Mouse (Mus musculus) small intestine, adult 2 months (tissue): ENCODE data around the gene Prn. TPM values are rescaled to one million over a fixed set of nuclear protein-coding genes. Genes with fewer than 3 reads are reported as not detected.

Experiments used
- H3K27ac ChIP-seq: fragments of 200-500 bp; 2 replicates; pipeline ENCODE4 v1.5.1; 2012; ENCODE audit warnings: low read depth, low read length, control low read depth, inconsistent platforms; ENCODE audit not compliant: insufficient read depth
- H3K27me3 ChIP-seq: fragments of 200-500 bp; 2 replicates; pipeline ENCODE4 v1.6.1; 2012; ENCODE audit warnings: mild to moderate bottlenecking, moderate library complexity, low read length, inconsistent platforms; ENCODE audit not compliant: control insufficient read depth, insufficient read depth
- H3K36me3 ChIP-seq: fragments of 200-500 bp; 2 replicates; pipeline ENCODE4 v1.6.1; 2012; ENCODE audit warnings: mild to moderate bottlenecking, low read length, control low read depth, inconsistent platforms; ENCODE audit not compliant: control insufficient read depth, insufficient read depth
- H3K4me1 ChIP-seq: fragments of 200-500 bp; 2 replicates; pipeline ENCODE4 v1.6.1; 2012; ENCODE audit warnings: low read length, inconsistent platforms, mixed read lengths; ENCODE audit not compliant: control insufficient read depth, insufficient read depth, insufficient read length
- H3K4me3 ChIP-seq: fragments of 200-500 bp; 2 replicates; pipeline ENCODE4 v1.5.1; 2012; ENCODE audit warnings: low read depth, mild to moderate bottlenecking, control low read depth, inconsistent platforms, low read length, moderate library complexity
- CTCF ChIP-seq: fragments of 200-500 bp; IDR thresholded peaks from 2 replicates; pipeline ENCODE4 v1.5.1; 2012; ENCODE audit warnings: low read depth, mild to moderate bottlenecking, control low read depth, inconsistent platforms, low read length, moderate library complexity, mixed read lengths; ENCODE audit not compliant: insufficient replicate concordance, insufficient read length; ENCODE audit errors: extremely low read depth
- POLR2A ChIP-seq: fragments of 200-500 bp; IDR thresholded peaks from 2 replicates; pipeline ENCODE4 v1.6.1; 2012; ENCODE audit warnings: low read depth, mild to moderate bottlenecking, control low read depth, inconsistent platforms, low read length, moderate library complexity
- WGBS: fragments of 180-500 bp; shearing (Covaris S2); methylation state at CpG from one replicate; pipeline ENCODE4 v1.1.7; 2018; 5-methylcytosine and 5-hydroxymethylcytosine counted together
- polyA plus RNA-seq: library from polyadenylated mRNA; depleted of rRNA; stranded (reverse); fragments of >200 nt; gene quantifications from 2 replicates; pipeline ENCODE4 v1.2.3, GENCODE M21; 2012

The Prn gene
- polyA plus RNA-seq, 1 experiment = not detected

DNA sequence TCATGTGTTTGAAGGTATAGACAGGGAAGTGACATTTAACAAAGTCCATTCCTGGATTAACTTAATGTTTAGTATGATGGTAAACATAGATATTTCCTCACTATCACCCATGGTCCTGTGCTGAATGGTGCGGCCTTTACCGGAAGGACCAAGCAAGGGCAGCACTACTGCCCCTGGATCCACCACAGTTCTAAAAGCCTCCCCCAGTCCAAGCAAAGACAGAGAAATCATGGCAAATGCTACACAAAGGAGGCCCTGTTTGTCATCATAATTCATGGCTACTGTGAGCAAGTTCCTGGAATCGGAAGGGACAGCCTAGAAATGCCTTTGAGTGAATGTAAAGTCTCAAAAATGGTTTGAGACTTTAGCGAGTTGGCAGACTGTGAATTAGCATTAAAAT, 13.7 kb upstream of the Prn start:
- Histone ChIP-seq H3K36me3 (no peaks in the 10 kb centered on the region), H3K27me3 (no peaks in the 10 kb centered on the region), H3K27ac (no peak overlapping the region), H3K4me3 (no peak overlapping the region), H3K4me1 (no peaks in the 10 kb centered on the region)
- TF ChIP-seq POLR2A = no peak
- TF ChIP-seq CTCF = no peak
- WGBS = 90% methylated on average over 4 of the region's 4 CpGs

DNA sequence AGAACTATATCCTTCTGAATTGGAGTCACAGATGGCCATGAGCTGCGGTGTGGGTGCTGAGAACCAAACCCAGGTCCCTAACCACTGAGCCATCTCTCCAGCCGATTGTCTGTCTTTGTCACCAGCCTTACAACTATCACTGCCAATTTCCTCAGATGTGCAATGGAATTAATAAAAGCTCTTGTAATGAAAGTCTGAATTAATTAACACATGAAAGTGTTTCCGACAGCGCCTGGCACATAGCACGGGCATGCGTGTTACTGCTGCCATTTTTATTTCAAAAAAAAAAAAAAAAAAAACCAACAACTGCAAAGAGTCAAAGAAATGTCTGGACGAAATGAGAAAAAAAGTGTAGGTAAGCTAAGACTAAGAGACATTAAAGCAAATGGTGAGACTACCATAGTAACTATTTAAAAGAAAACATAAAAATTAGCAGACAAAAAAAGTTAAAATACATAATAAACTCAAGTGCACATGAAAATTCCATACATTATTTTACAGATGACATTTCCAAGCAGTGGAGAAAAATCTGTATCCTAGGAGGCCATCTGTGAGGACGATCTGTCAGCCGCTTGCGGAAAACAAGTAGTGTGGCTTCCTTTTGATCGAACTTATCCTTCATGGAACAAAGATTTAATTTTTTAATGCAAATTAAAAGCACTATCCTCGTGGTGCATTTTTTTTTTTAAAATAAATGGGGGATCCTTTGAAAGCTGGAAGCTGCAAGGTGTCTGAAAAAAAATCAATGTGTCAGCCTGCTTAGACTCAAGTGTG, 12.2 kb upstream of the Prn start:
- H3K36me3 ChIP-seq = no peaks in the 10 kb centered on the region
- 89% methylated on average over 12 of the region's 12 CpGs for WGBS
- H3K27me3 ChIP-seq = no peaks in the 10 kb centered on the region
- H3K27ac ChIP-seq = no peak overlapping the region
- TF ChIP-seq POLR2A (no peak), CTCF (no peak)
- no peak overlapping the region for H3K4me3 ChIP-seq
- no peaks in the 10 kb centered on the region for H3K4me1 ChIP-seq

DNA sequence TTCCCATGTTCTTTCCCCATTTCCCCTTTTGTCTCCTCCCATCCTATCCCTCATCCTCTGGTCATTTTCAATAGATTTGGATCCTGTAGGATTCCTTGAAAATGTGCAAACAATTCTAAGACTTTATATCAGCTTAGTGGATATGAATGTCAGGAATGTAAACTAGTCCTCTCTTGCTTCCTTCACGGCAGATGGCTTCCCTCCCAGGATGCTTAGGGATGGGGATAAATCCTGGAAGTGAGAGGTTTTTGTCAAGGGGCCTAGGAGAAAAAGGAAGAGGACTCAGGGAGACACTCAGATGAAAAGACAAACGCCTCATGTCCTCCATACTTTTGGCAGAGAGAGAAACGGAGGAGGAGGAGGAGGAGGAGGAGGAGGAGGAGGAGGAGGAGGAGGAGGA, 7.3 kb upstream of the Prn start:
- TF ChIP-seq CTCF = no peak
- TF ChIP-seq POLR2A = no peak
- WGBS = 33% methylated on average over 3 of the region's 3 CpGs
- H3K4me3 ChIP-seq = no peak overlapping the region
- H3K27me3 ChIP-seq = no peaks in the 10 kb centered on the region
- H3K4me1 ChIP-seq = no peaks in the 10 kb centered on the region; the same call in 1 of the 2 replicates
- no peak overlapping the region for H3K27ac ChIP-seq
- no peaks in the 10 kb centered on the region for H3K36me3 ChIP-seq

DNA sequence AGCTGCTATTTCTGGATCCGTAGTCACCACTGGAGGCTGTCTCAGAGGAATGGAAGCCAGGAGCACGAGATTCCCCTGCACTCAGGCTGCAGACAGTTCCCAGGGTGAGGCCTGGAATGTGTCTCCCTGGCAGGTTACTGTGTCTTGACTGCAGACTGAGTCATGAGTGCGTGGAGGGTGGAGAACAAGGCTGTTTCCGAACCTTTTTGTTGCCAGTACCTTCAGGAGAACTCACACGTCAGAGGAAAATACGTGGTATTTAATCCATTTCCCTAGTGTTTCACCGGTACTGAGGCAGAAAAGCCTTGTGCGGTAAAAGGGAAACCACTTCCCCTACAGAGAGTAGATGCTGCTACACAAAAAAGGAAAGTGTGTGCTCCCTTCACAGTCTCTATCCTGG, 6.9 kb upstream of the Prn start:
- no peak for TF ChIP-seq CTCF
- no peak for TF ChIP-seq POLR2A
- peak overlapping the region; percentile 46; the same call in 1 of the 2 replicates for H3K27ac ChIP-seq
- H3K4me3 ChIP-seq = no peak overlapping the region
- no peaks in the 10 kb centered on the region for H3K27me3 ChIP-seq
- no peaks in the 10 kb centered on the region for H3K36me3 ChIP-seq
- 35% methylated on average over 8 of the region's 8 CpGs for WGBS
- no peaks in the 10 kb centered on the region; the same call in 1 of the 2 replicates for H3K4me1 ChIP-seq

DNA sequence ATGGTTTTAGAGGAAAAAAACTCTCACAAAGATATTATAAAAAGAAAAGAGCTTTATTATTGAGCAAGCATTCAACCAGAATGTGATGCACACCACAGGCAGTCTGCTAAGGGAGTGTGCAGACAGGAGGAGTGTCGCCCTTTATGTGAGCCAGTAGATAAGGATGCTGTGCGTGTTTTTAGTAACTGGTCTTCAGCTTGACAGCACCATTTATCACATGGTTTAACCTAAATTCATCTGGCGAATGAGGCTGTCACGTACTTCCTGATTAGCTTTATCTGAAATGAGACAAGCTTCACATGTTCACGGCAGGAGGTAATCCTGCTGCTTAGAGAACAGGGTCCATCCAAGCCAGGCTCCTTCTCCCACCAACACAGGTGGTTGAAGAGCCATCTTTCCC, 4.7 kb upstream of the Prn start:
- H3K4me1 ChIP-seq = peaks cover 3% of the 10 kb centered on the region
- TF ChIP-seq POLR2A = no peak
- no peak for TF ChIP-seq CTCF
- no peaks in the 10 kb centered on the region for H3K27me3 ChIP-seq
- H3K27ac ChIP-seq = no peak overlapping the region
- no peaks in the 10 kb centered on the region for H3K36me3 ChIP-seq
- WGBS = 36% methylated on average over 5 of the region's 5 CpGs
- no peak overlapping the region for H3K4me3 ChIP-seq

DNA sequence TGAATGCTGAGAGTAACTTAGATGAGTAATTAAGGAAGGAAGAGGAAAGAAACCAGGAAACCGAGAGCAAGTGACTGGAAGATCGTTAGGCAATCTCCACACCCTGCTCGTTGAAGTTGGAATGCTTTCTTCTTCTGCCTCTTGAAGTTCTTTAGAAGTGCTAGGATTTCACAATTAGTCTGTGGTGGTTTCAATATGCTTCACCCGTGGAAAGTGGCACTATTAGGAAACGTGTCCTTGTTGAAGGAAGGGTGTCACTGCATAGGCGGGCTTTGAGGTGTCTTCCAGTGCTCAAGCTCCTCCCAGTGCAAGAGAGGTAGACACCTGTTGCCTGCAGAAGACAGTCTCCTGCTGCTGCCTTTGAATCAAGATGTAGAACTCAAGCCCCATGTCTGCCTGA, 4.0 kb upstream of the Prn start:
- 44% methylated on average over 6 of the region's 6 CpGs for WGBS
- Histone ChIP-seq H3K36me3 (no peaks in the 10 kb centered on the region), H3K4me3 (no peak overlapping the region), H3K27me3 (no peaks in the 10 kb centered on the region), H3K4me1 (peaks cover 3% of the 10 kb centered on the region), H3K27ac (no peak overlapping the region)
- no peak for TF ChIP-seq CTCF
- TF ChIP-seq POLR2A = no peak

DNA sequence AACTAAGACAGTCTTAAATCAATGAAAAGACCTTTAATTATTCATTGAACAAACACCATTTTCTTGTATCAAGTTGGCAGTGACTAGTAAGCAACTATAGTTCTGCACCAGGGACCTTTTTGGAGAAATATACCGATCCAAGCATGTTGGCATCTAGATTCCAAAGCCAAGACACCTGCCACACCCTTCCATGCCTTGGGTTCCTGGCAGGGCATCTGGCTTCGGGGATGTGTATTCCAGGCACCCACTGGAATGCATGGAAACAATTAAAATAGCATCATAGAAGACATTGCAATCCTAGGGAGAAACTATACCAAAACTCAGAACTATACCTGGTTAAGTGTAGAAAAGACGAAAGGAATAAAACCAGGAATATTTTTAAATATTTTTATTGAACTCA, 3.5 kb upstream of the Prn start:
- no peak overlapping the region for H3K27ac ChIP-seq
- no peaks in the 10 kb centered on the region for H3K36me3 ChIP-seq
- 88% methylated on average over 3 of the region's 3 CpGs for WGBS
- peaks cover 3% of the 10 kb centered on the region for H3K4me1 ChIP-seq
- H3K27me3 ChIP-seq = no peaks in the 10 kb centered on the region
- no peak overlapping the region for H3K4me3 ChIP-seq
- TF ChIP-seq POLR2A = no peak
- TF ChIP-seq CTCF = no peak

DNA sequence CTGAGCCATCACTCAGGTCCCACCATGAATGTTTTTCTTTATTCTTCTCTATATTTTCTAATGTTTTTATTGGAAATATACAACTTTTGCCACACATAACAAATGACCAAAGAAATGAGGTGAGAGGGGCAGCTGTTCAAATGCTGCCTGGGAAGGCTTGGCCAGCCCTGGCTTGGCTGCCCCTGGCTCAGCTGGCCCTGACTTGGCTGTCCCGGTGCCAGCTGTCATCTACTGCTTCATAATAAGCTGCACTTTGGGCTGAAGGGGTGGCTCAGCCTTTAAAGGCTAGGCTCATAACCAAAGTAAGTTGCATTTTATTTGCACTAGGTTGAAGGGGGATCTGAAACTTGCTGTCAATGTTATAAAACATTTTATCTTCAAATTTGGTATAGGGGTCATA, 2.9 kb upstream of the Prn start:
- H3K27ac ChIP-seq = no peak overlapping the region
- H3K4me1 ChIP-seq = peaks cover 3% of the 10 kb centered on the region
- no peaks in the 10 kb centered on the region for H3K27me3 ChIP-seq
- TF ChIP-seq CTCF (no peak), POLR2A (no peak)
- H3K36me3 ChIP-seq = no peaks in the 10 kb centered on the region
- WGBS = 47% methylated on average over 1 of the region's 1 CpGs
- no peak overlapping the region for H3K4me3 ChIP-seq
